Mouse (Mus musculus): ENCODE measurements around the gene Lyrm7. TPM values are rescaled to one million over a fixed set of nuclear protein-coding genes. Genes with fewer than 3 reads are reported as not detected.

Gene Lyrm7
- polyA plus RNA-seq (2016; fragmentation: Nextera tagmentation; extraction: Ambion mirVana): 6.1 and 14.0 TPM in 2 replicates

DNA sequence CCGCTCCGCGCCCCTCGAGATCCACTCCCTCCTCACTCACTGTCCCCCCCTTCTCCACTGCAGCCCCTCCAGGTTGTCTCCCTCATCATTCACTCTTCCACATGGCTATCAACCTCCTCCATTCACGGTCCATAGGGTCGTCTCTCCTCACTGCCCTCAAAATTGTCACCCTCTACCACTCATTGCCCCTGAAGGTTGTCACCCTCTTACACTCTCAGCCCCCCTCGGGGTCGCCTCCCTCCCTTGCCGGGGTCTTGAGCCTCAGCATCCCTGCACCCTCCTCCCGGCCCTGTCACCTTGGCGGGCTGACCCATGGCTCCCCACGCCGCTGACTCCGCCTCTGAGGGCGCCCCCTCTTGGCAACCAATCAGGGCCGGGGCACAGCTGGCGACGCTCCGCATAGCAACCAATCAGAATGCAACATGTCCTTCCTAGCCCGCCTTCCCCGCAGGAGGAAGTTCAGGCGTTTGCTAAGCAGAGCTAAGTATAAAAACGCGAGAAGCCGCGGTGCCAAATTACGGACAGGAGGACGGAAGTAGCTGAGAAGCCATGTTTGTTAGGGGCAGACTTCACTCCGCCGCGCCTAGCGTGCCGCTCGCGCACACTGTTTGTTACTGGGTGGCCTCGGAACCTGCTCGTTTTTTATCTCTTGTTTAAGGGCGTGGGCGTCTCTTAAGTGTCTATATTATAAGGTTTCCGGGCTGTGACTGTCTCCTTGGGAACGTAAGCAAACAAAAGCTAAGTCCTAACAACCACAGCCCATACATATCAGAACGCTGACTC lies at the start of gene Lyrm7:
Gene Lyrm7, minus strand, starts transcription at position 661 of the 783 bp plus-strand sequence.
- peak; percentile 97 for ATAC-seq (ENCODE audit: insufficient number of reproducible peaks, insufficient read depth, low FRiP score, low TSS enrichment, low read depth)
- WGBS: under 1% methylated on average over 42 of the region's 42 CpGs
- peak within 1 kb of the TSS; percentile 88 for H3K27ac ChIP-seq
- H3K36me3 ChIP-seq: no peaks in the 10 kb centered on the region
- H3K9ac ChIP-seq (replicated peaks): peak within 1 kb of the TSS; percentile 63
- no peaks in the 10 kb centered on the region for H3K9me3 ChIP-seq
- H3K4me2 ChIP-seq: peak within 1 kb of the TSS; percentile 84
- H3K4me3 ChIP-seq (replicated peaks): peak within 1 kb of the TSS; percentile 60
- H3K27me3 ChIP-seq: no peaks in the 10 kb centered on the region
- peaks cover 6% of the 10 kb centered on the region for H3K4me1 ChIP-seq (replicated peaks)

DNA sequence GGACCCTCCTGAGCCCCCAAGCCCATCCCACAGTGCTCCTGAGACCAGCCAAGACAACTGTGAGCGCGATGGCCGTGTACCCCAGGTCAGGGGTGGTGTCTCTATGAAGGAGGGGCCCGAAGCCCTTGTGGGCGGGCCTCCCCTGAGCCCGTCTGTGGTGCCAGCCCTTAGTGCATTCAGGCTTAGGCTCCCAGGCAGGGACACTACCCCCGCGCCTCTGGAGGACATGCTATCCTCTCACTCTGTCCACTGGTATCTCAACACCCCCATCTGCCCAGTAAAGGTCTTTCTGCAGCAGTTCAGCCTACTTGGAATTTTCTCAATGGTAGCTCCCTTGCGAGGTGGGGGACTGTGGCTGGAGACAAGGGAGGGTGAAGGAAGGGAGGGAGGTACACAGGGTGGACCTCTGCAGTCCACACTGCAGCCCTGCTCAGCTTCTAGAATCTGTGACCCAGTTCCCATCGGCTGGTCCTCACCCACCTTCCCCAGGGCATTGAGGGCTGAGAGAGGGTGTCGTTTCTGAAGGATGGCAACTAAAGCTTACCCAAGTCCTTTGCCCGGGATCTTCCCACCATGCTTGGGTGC lies 49.5 kb upstream of the Lyrm7 start:
- no peaks in the 10 kb centered on the region for H3K9me3 ChIP-seq
- H3K9ac ChIP-seq (replicated peaks): no peak overlapping the region
- no peak overlapping the region for H3K4me3 ChIP-seq (replicated peaks)
- 90% methylated on average over 12 of the region's 12 CpGs for WGBS
- H3K27ac ChIP-seq: no peak overlapping the region
- no peaks in the 10 kb centered on the region for H3K4me1 ChIP-seq (replicated peaks)
- no peak for ATAC-seq (ENCODE audit: insufficient number of reproducible peaks, insufficient read depth, low FRiP score, low TSS enrichment, low read depth)
- H3K36me3 ChIP-seq: peaks cover 64% of the 10 kb centered on the region
- no peak overlapping the region for H3K4me2 ChIP-seq
- H3K27me3 ChIP-seq: no peaks in the 10 kb centered on the region

DNA sequence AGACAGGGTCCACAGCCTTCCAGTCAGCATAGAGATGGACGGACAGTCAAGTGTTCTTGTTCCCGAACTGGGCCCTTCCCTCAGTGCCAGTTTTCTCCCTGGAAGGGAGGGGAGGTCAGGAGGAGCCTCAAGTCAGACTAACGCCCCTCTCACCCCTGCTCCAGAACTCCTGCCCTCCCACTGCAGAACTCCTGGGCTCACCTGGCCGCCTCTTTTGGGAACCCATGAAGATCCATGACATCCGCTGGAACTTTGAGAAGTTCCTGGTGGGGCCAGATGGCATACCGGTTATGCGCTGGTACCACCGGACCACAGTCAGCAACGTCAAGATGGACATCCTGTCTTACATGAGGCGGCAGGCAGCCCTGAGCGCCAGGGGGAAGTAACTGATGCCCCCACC lies 48.6 kb upstream of the Lyrm7 start:
- ATAC-seq (ENCODE audit: insufficient number of reproducible peaks, insufficient read depth, low FRiP score, low TSS enrichment, low read depth): no peak
- Histone ChIP-seq H3K27ac (no peak overlapping the region), H3K27me3 (no peaks in the 10 kb centered on the region), H3K4me1 (replicated peaks) (no peaks in the 10 kb centered on the region), H3K4me2 (no peak overlapping the region), H3K9me3 (no peaks in the 10 kb centered on the region), H3K36me3 (peaks cover 55% of the 10 kb centered on the region), H3K4me3 (replicated peaks) (no peak overlapping the region), H3K9ac (replicated peaks) (no peak overlapping the region)
- WGBS: 97% methylated on average over 11 of the region's 11 CpGs

DNA sequence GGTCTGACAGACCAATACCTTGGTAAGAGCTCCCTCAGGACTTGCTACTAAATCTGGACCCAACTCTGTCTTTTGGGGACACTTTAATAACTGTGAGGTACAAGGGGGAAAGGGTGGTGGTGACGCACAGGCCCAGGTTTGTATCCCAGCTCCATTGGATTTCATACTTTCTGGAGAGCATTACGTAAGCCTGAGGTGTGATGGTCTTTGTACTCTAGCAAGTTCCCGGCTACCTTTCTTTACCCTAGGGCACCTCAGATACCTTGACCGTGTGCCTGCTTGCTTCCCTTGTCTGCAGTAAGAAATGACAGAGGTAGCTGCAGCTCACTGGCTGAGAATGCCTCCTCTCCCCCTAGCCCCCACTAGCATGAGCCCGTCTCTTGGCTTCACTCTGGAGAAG lies 46.5 kb upstream of the Lyrm7 start:
- ATAC-seq (ENCODE audit: insufficient number of reproducible peaks, insufficient read depth, low FRiP score, low TSS enrichment, low read depth): no peak
- Histone ChIP-seq H3K27ac (no peak overlapping the region), H3K4me1 (replicated peaks) (peaks cover 9% of the 10 kb centered on the region; the same call in 1 of the 2 replicates), H3K27me3 (peaks cover 10% of the 10 kb centered on the region), H3K4me3 (replicated peaks) (no peak overlapping the region), H3K36me3 (peaks cover 35% of the 10 kb centered on the region), H3K4me2 (no peak overlapping the region), H3K9ac (replicated peaks) (no peak overlapping the region), H3K9me3 (no peaks in the 10 kb centered on the region)
- WGBS: 83% methylated on average over 5 of the region's 5 CpGs

DNA sequence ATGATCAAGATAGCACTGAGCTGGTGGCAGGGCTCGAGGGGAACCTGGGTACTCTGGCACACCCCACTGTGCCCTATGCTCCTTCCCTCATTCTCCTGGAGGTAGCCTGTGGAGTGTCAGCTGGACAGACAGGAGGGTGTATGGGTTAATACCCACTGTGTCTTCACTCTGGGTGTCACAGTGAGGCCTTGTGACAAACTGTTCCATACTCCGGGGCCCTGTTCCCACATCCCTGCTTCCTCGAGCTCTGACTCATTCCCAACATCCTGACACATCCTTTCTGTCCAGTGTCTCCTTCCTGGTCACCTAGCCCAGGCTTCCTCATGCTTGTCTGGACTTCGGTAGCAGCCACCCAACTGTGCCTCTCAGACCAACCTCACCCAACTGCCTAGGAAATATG lies 45.8 kb upstream of the Lyrm7 start:
- no peak for ATAC-seq (ENCODE audit: insufficient number of reproducible peaks, insufficient read depth, low FRiP score, low TSS enrichment, low read depth)
- Histone ChIP-seq H3K27me3 (peaks cover 10% of the 10 kb centered on the region), H3K27ac (no peak overlapping the region), H3K4me1 (replicated peaks) (peaks cover 9% of the 10 kb centered on the region; the same call in 1 of the 2 replicates), H3K4me2 (no peak overlapping the region), H3K9ac (replicated peaks) (no peak overlapping the region), H3K4me3 (replicated peaks) (no peak overlapping the region), H3K9me3 (no peaks in the 10 kb centered on the region), H3K36me3 (peaks cover 29% of the 10 kb centered on the region)
- WGBS: 78% methylated on average over 4 of the region's 4 CpGs

DNA sequence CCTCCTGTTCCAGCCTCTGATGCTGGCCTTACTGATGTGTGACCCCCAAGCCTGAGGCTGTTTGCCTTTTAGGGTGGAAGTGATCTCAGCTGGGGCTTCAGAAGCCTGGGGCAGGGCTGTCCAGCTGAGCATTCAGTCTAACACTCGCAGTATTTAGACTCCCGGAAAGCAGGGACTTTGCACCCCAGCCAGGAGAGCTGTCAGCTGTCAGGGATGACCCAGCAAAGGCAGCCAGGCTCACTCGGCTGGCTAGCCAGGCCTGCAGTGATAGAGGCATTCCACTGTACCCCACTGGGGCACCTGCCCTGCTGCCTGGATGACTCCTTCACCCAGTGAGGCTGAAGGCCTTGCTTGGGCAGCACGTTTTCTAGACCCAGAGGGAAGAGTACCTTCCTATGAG lies 45.2 kb upstream of the Lyrm7 start:
- Histone ChIP-seq H3K9me3 (no peaks in the 10 kb centered on the region), H3K4me3 (replicated peaks) (no peak overlapping the region), H3K4me2 (no peak overlapping the region), H3K9ac (replicated peaks) (no peak overlapping the region), H3K27me3 (peaks cover 10% of the 10 kb centered on the region), H3K36me3 (peaks cover 23% of the 10 kb centered on the region), H3K4me1 (replicated peaks) (peaks cover 9% of the 10 kb centered on the region; the same call in 1 of the 2 replicates), H3K27ac (no peak overlapping the region)
- 73% methylated on average over 4 of the region's 4 CpGs for WGBS
- no peak for ATAC-seq (ENCODE audit: insufficient number of reproducible peaks, insufficient read depth, low FRiP score, low TSS enrichment, low read depth)

DNA sequence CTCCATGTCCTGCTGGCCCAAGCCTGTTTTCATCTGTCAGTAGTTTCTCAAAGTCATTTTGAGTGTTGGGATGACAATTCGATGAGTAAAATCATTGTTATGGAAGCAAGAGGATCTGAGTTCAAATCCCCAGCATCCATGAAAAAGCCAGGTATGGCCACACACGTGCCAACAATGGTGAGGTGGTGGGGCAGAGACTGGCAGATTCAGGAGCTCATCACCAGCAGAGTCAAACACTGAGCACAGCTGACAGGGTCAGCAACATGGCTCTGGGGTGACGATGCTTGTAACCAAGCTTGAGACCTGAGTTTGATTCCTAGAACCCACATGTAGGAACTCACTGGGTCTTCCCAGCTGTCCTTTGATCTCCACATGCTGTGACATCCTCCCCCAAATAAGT lies 44.4 kb upstream of the Lyrm7 start:
- Histone ChIP-seq H3K4me1 (replicated peaks) (peaks cover 9% of the 10 kb centered on the region; the same call in 1 of the 2 replicates), H3K9ac (replicated peaks) (no peak overlapping the region), H3K27me3 (peaks cover 10% of the 10 kb centered on the region), H3K9me3 (no peaks in the 10 kb centered on the region), H3K36me3 (peaks cover 15% of the 10 kb centered on the region), H3K4me3 (replicated peaks) (no peak overlapping the region), H3K27ac (no peak overlapping the region), H3K4me2 (no peak overlapping the region)
- WGBS: 90% methylated on average over 3 of the region's 3 CpGs
- no peak for ATAC-seq (ENCODE audit: insufficient number of reproducible peaks, insufficient read depth, low FRiP score, low TSS enrichment, low read depth)

DNA sequence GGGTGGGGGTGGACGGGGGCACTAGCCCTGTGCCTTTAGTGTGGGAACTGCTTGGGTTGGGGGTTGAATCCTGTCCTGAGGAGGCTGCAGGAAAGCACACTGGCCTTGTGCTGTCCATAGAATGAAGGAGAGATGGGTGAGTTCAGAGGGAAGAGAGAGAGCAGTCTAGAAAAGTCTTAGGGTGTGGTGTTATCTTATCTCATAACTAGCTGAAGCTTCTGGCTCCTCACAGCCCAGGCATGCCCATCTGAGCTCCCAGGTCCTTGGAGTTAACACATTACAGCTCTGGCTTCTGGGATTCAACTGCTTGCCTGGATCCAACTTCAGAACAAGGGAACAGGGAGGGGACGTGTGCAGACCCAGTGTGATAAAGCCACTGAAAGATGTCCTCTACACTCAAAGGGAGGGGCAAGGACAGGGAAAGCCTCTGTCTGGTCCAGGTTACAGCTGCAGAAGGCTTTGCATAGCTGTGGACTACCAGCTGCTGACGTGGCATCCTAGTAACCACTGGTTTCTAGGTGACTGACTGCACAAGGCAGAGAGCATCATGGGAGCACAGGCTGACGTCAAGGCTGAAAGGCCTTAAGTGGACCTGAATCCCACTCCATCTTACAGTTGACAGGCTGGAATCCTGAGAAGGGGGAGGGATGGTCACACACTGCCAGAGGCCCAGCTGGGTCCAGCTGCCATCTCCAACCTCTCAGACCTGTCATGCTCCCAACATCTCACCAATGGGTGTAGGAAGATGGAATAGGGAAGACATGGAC lies 43.4 kb upstream of the Lyrm7 start:
- peaks cover 16% of the 10 kb centered on the region for H3K27me3 ChIP-seq
- H3K9me3 ChIP-seq: no peaks in the 10 kb centered on the region
- H3K36me3 ChIP-seq: peaks cover 5% of the 10 kb centered on the region
- no peak overlapping the region for H3K4me2 ChIP-seq
- H3K4me3 ChIP-seq (replicated peaks): no peak overlapping the region
- peaks cover 9% of the 10 kb centered on the region; the same call in 1 of the 2 replicates for H3K4me1 ChIP-seq (replicated peaks)
- ATAC-seq (ENCODE audit: insufficient number of reproducible peaks, insufficient read depth, low FRiP score, low TSS enrichment, low read depth): no peak
- no peak overlapping the region for H3K27ac ChIP-seq
- H3K9ac ChIP-seq (replicated peaks): no peak overlapping the region
- WGBS: 50% methylated on average over 4 of the region's 4 CpGs

DNA sequence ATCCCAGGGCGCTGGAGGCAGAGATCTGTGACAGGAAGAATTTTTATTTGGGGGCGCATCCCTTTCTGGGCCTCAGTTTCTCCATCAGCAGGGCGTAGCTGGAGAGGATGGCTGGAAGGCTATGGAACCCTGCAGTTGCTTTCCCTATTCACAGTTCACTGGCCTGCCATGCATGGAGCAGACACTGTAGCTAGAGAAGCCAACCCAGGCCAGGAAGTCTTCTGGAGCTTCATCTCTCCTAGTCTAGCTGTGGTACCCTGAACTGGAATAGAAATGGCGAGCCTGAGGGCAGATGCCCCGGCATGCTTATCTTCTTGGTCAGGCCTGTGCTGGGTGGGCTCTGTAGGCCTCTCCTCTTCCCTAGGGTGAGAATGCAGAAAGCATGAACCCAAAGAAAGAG lies 42.6 kb upstream of the Lyrm7 start:
- no peak overlapping the region; the same call in 1 of the 2 replicates for H3K9ac ChIP-seq (replicated peaks)
- H3K9me3 ChIP-seq: no peaks in the 10 kb centered on the region
- peaks cover 3% of the 10 kb centered on the region; the same call in 1 of the 2 replicates for H3K36me3 ChIP-seq
- peak overlapping the region; percentile 81 for H3K4me2 ChIP-seq
- peaks cover 16% of the 10 kb centered on the region for H3K27me3 ChIP-seq
- no peak for ATAC-seq (ENCODE audit: insufficient number of reproducible peaks, insufficient read depth, low FRiP score, low TSS enrichment, low read depth)
- 72% methylated on average over 5 of the region's 5 CpGs for whole genome bisulfite sequencing
- peaks cover 9% of the 10 kb centered on the region; the same call in 1 of the 2 replicates for H3K4me1 ChIP-seq (replicated peaks)
- peak overlapping the region; percentile 46 for H3K4me3 ChIP-seq (replicated peaks)
- H3K27ac ChIP-seq: no peak overlapping the region

DNA sequence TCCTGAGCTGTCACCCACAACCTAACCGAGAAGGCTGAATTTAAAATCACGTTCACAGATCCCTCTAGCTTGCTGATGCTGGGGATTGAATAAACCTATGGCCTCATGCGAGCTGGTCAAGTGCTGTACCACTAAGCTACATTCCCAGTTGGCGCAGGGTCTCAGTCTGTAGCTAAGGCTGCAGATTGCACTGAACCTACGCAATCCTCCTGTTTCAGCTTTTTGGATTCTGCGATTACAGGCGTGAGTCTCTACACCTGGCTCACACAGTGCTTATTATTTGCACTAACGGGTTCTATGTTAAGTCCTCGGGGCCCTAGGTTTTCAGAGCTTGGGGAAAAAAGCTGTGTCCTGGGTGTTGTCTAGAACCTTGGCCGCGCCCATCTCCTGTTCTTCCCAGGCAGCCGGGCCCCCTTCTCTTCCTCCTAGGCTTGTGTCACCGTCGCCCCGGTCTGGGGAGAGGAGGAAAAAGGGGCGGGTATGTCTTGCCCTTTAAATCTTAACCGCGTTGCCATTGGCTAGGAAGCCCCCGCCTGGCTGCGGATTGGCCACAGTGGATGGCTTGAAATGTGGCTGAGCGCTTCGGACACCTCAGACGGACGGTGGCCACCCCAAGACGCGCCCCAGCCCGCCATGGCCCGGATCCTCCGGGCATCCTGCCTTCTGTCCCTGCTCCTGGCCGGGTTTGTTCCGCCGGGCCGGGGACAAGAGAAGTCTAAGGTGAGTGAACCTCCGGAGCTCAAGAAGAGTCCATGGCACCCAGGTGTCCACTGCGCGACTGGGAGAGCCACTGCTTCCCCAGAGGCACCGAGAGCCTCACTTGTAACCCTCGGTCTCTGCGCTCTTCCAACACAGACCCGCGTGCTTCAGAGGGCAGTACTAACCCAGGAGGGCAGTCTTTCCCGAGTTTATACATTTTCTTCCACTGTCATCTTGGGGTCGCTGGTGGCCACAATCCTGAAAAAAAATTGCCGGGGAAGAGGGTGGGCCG lies 41.9 kb upstream of the Lyrm7 start, which contains the start of gene Gpx3:
Gene Gpx3, plus strand, starts transcription at position 121 of the 991 bp plus-strand sequence.
- no peak within 1 kb of the TSS for H3K27ac ChIP-seq
- H3K36me3 ChIP-seq: no peaks in the 10 kb centered on the region
- peaks cover 16% of the 10 kb centered on the region for H3K27me3 ChIP-seq
- peaks cover 9% of the 10 kb centered on the region; the same call in 1 of the 2 replicates for H3K4me1 ChIP-seq (replicated peaks)
- peak within 1 kb of the TSS; percentile 46 for H3K4me3 ChIP-seq (replicated peaks)
- 17% methylated on average over 45 of the region's 45 CpGs for WGBS
- no peaks in the 10 kb centered on the region for H3K9me3 ChIP-seq
- peak within 1 kb of the TSS; percentile 81 for H3K4me2 ChIP-seq
- ATAC-seq (ENCODE audit: insufficient number of reproducible peaks, insufficient read depth, low FRiP score, low TSS enrichment, low read depth): peak; percentile 80
- peak within 1 kb of the TSS; percentile 55 for H3K9ac ChIP-seq (replicated peaks)
